Mouse (Mus musculus) layer of hippocampus, postnatal 36 days (tissue): ENCODE measurements around the gene Arhgef1. TPM values are rescaled to one million over a fixed set of nuclear protein-coding genes. Genes with fewer than 3 reads are reported as not detected.
A peak's percentile ranks its signal among the peaks of the same experiment; 100 is the strongest.
"Not testable (repeated sequence)": the region's sequence is repeated elsewhere in the genome, so short reads cannot be mapped to it uniquely, and the experiment has no call there.

Source experiments
- DNase-seq, 2 experiments: peaks; one replicate each; pipeline ENCODE4 v3.0.0; 2022
- total RNA-seq, 2 experiments: library from RNA; stranded (reverse); gene quantifications; 2 replicates each; pipeline ENCODE4 v1.2.3; 2021

The Arhgef1 gene
- total RNA-seq, 2 experiments from 2014 or later: 81.1 to 86.9 TPM

GRCm38 (mm10) chr7:24890281-24891216 lies 12.2 kb upstream of the Arhgef1 start:
- DNase-seq: peak; percentile 61 to 72

GRCm38 (mm10) chr7:24891241-24892124 lies 11.2 kb upstream of the Arhgef1 start:
- no peak for DNase-seq

- DNase-seq: no peak
These were observed 10.6 kb upstream of the Arhgef1 start for GRCm38 (mm10) chr7:24892125-24892583.

GRCm38 (mm10) chr7:24895749-24896148 lies 7.0 kb upstream of the Arhgef1 start:
- DNase-seq: not testable (repeated sequence)

- no peak for DNase-seq
These were observed 6.4 kb upstream of the Arhgef1 start for GRCm38 (mm10) chr7:24896269-24896668.

GRCm38 (mm10) chr7:24897224-24897623 lies 5.5 kb upstream of the Arhgef1 start, which contains the start of gene Cd79a:
Cd79a (plus strand) TSS chr7:24897381.
- no peak for DNase-seq

GRCm38 (mm10) chr7:24897959-24898358 lies 4.8 kb upstream of the Arhgef1 start:
- DNase-seq: no peak

GRCm38 (mm10) chr7:24901114-24901513 lies 1.6 kb upstream of the Arhgef1 start:
- no peak for DNase-seq

GRCm38 (mm10) chr7:24901842-24902241 lies 870 bp upstream of the Arhgef1 start:
- no peak for DNase-seq

GRCm38 (mm10) chr7:24902264-24902629 lies 465 bp upstream of the Arhgef1 start:
- DNase-seq: no peak

GRCm38 (mm10) chr7:24903444-24903825 lies 723 bp downstream of the Arhgef1 start:
- DNase-seq: no peak

- DNase-seq: peak; percentile 96 to 98
These were observed 1.4 kb downstream of the Arhgef1 start for GRCm38 (mm10) chr7:24904070-24904483.

- DNase-seq: no peak
These were observed 2.2 kb downstream of the Arhgef1 start for GRCm38 (mm10) chr7:24904936-24905335.

- DNase-seq: no peak
These were observed 3.8 kb downstream of the Arhgef1 start for GRCm38 (mm10) chr7:24906551-24906950.

GRCm38 (mm10) chr7:24907211-24907748 lies 4.6 kb downstream of the Arhgef1 start:
- no peak for DNase-seq

- no peak for DNase-seq
These were observed 9.8 kb downstream of the Arhgef1 start for GRCm38 (mm10) chr7:24912480-24912879.

- DNase-seq: no peak
These were observed 16.1 kb downstream of the Arhgef1 start for GRCm38 (mm10) chr7:24918763-24919323.

GRCm38 (mm10) chr7:24919728-24920127 lies 17.0 kb downstream of the Arhgef1 start:
- peak; percentile 59 to 61 for DNase-seq

- DNase-seq: no peak
These were observed 27.8 kb downstream of the Arhgef1 start for GRCm38 (mm10) chr7:24930475-24930874.

GRCm38 (mm10) chr7:24931651-24932050 lies 28.9 kb downstream of the Arhgef1 start:
- DNase-seq: no peak

- no peak for DNase-seq
These were observed 40.9 kb downstream of the Arhgef1 start for GRCm38 (mm10) chr7:24943641-24944040.

- no peak for DNase-seq
These were observed 41.7 kb downstream of the Arhgef1 start, which contains the start of gene Gm4881 for GRCm38 (mm10) chr7:24944257-24944950. Gm4881 (minus strand) TSS chr7:24944494.
